Mouse (Mus musculus) liver, embryonic 16.5 days (tissue): ENCODE results near the gene Ptrh2. TPM values are rescaled to one million over a fixed set of nuclear protein-coding genes. Genes with fewer than 3 reads are reported as not detected.

Source experiments
- ATAC-seq: fragments of 200-750 bp; cut with Nextera tagmentation; 2 replicates; pipeline ENCODE4 v1.8.0; 2017; ENCODE audit warnings: low read depth, mild to moderate bottlenecking, moderate number of reproducible peaks, moderate library complexity
- H3K27ac ChIP-seq: fragments of 300-500 bp; sonication (generic); 2 replicates; pipeline ENCODE4 v1.5.1; 2014; ENCODE audit warnings: mild to moderate bottlenecking, low read length
- H3K27me3 ChIP-seq: fragments of 300-500 bp; sonication (generic); 2 replicates; pipeline ENCODE4 v1.6.1; 2014; ENCODE audit warnings: low read depth, low read length, mixed read lengths; ENCODE audit not compliant: control insufficient read depth, insufficient read depth
- H3K36me3 ChIP-seq: fragments of 300-500 bp; sonication (generic); 2 replicates; pipeline ENCODE4 v1.6.1; 2014; ENCODE audit warnings: mild to moderate bottlenecking; ENCODE audit not compliant: control insufficient read depth, insufficient read depth
- H3K4me1 ChIP-seq: fragments of 300-500 bp; sonication (generic); 2 replicates; pipeline ENCODE4 v1.6.1; 2014; ENCODE audit warnings: low read depth, low read length, mixed read lengths; ENCODE audit not compliant: control insufficient read depth
- H3K4me2 ChIP-seq: fragments of 300-500 bp; sonication (generic); 2 replicates; pipeline ENCODE4 v1.6.1; 2014; ENCODE audit warnings: low read depth, low read length, mixed read lengths
- H3K4me3 ChIP-seq: fragments of 300-500 bp; sonication (generic); 2 replicates; pipeline ENCODE4 v1.5.1; 2014; ENCODE audit warnings: low read depth, mild to moderate bottlenecking, low read length
- H3K9ac ChIP-seq: fragments of 300-500 bp; sonication (generic); 2 replicates; pipeline ENCODE4 v1.6.1; 2014; ENCODE audit warnings: low read depth, low read length
- H3K9me3 ChIP-seq: fragments of 300-500 bp; sonication (generic); replicated peaks from 2 replicates; pipeline ENCODE4 v1.6.1; 2016; ENCODE audit warnings: low read length; ENCODE audit not compliant: control insufficient read depth
- WGBS: fragments of 180-500 bp; shearing (Covaris S2); extraction: QIAGEN DNeasy Blood & Tissue Kit; methylation state at CpG from one replicate; pipeline ENCODE4 v1.1.7; 2014; ENCODE audit not compliant: insufficient replicate concordance; 5-methylcytosine and 5-hydroxymethylcytosine counted together
- polyA plus RNA-seq: library from polyadenylated mRNA; unstranded; fragments of >200 nt; fragmentation: Nextera tagmentation; extraction: Ambion mirVana; gene quantifications from 2 replicates; pipeline ENCODE4 v1.2.1, GENCODE M21; 2015

Gene Ptrh2
- 13.3 and 13.7 TPM in 2 replicates for polyA plus RNA-seq

DNA sequence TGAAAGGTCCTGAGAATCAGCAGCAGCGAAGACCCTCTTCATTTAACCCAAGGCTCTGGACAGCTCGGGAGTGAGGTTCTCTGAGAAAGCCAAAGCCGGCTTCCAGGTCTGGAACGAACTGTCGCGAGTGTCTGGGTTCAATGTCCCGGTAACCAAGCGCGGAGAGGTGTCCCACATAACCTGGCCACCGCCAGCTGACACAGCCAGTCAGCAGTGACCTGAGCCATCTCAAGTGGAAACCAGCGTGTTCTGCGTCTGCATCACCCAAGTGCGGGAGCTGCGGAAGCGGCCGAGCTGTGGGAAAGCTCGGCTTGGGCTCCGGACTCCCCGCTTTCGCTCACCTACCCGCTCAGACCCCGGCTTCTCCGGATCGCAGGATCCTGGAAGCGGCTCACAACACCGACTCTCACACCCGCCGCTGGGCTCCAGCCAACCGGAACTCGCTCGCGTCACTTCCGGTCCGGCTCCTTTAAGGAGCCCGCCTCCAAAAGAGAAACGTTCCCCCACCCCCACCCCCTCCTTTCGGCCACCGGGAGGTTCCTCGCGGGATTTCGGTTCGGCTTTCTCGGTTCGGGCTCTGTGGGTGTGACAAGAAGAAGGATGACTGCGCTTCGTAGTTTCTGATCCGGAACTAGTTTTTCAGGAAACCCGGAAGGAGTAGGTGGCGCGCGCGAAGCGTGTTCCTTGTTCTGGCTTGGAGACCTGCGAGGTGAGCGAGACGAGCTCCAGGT, at the start of gene Ptrh2, which contains the start of gene Vmp1:
TSS of gene Ptrh2 (plus strand) at position 591 of the 731 bp plus-strand sequence.
TSS of gene Vmp1 (minus strand) at position 442 of the 731 bp plus-strand sequence.
- peak; percentile 93 for ATAC-seq
- H3K27ac ChIP-seq: peak within 1 kb of the TSS; percentile 96
- H3K27me3 ChIP-seq: no peaks in the 10 kb centered on the region
- H3K36me3 ChIP-seq: peaks cover 8% of the 10 kb centered on the region
- WGBS: under 1% methylated on average over 56 of the region's 56 CpGs
- peak within 1 kb of the TSS; percentile 96 for H3K4me3 ChIP-seq
- no peaks in the 10 kb centered on the region for H3K9me3 ChIP-seq
- H3K9ac ChIP-seq: peak within 1 kb of the TSS; percentile 87
- H3K4me2 ChIP-seq: peak within 1 kb of the TSS; percentile 83
- peaks cover 37% of the 10 kb centered on the region for H3K4me1 ChIP-seq

DNA sequence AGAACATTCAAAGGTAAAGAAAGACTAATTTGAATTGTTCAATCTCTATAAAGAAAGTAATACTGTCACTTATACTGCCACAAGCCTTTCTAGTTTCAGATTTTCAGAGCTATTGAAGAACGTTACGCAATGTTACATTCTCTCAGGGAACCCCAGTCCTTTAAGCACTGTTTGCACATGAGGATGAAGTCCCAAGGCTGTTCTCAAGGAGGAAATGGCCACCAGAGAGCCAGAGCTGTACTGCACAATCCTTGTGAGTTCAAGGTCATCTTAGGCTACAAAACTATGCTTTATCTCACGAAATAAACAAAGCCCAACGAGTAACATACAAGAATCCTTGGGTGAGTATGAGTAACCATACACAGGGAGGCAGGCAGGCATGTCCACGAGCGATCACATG, 49.4 kb upstream of the Ptrh2 start:
- H3K27me3 ChIP-seq: no peaks in the 10 kb centered on the region
- no peak overlapping the region for H3K9ac ChIP-seq
- peaks cover 17% of the 10 kb centered on the region for H3K36me3 ChIP-seq
- ATAC-seq: no peak
- no peak overlapping the region for H3K4me3 ChIP-seq
- 83% methylated on average over 6 of the region's 6 CpGs for WGBS
- no peak overlapping the region for H3K27ac ChIP-seq
- H3K9me3 ChIP-seq: no peaks in the 10 kb centered on the region
- no peaks in the 10 kb centered on the region for H3K4me1 ChIP-seq
- no peak overlapping the region for H3K4me2 ChIP-seq

DNA sequence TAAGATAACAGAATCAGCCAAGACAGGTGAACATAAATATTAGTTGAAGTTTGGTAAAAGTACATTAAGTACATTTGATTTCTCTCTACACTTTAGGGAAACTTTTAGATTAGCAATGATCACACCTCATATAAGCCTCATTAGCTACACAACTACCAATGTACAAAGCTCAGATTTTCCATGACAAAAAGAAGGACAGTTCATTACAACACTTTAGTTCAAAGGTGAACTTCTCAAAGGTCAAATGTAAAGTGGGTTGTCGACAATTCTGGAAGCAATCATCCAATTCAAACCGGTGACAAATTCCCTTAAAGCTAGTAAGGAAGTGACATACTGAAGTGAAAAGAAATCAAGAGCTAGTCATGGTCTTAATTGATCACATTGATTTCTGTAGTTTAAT, 46.1 kb upstream of the Ptrh2 start:
- no peak for ATAC-seq
- H3K4me3 ChIP-seq: no peak overlapping the region
- no peaks in the 10 kb centered on the region for H3K9me3 ChIP-seq
- H3K4me1 ChIP-seq: no peaks in the 10 kb centered on the region
- H3K9ac ChIP-seq: no peak overlapping the region
- H3K27me3 ChIP-seq: no peaks in the 10 kb centered on the region
- WGBS: 76% methylated on average over 2 of the region's 2 CpGs
- H3K4me2 ChIP-seq: no peak overlapping the region
- peaks cover 23% of the 10 kb centered on the region for H3K36me3 ChIP-seq
- H3K27ac ChIP-seq: no peak overlapping the region

DNA sequence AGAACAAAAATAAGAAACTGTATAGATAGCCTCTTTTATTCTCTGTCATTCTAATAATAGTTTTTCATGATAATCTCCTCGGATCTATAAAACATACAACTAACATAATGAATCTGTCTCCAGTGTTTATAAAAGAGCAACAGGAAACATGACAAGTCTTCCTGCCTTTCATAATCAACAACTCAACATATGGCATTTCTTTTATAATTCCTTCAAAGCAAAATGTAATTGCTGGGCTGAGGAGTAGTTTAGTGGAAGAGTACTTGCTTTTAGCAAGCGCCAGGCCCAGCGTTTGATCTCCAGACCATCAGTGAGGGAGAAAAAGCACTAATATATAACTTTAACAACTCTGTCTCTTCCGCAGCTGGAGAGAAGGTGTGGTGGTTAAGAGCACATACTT, 42.1 kb upstream of the Ptrh2 start:
- Histone ChIP-seq H3K9ac (no peak overlapping the region), H3K27me3 (no peaks in the 10 kb centered on the region), H3K4me3 (no peak overlapping the region), H3K4me2 (no peak overlapping the region), H3K36me3 (peaks cover 16% of the 10 kb centered on the region), H3K9me3 (no peaks in the 10 kb centered on the region), H3K4me1 (no peaks in the 10 kb centered on the region), H3K27ac (no peak overlapping the region)
- 87% methylated on average over 4 of the region's 4 CpGs for WGBS
- ATAC-seq: no peak

DNA sequence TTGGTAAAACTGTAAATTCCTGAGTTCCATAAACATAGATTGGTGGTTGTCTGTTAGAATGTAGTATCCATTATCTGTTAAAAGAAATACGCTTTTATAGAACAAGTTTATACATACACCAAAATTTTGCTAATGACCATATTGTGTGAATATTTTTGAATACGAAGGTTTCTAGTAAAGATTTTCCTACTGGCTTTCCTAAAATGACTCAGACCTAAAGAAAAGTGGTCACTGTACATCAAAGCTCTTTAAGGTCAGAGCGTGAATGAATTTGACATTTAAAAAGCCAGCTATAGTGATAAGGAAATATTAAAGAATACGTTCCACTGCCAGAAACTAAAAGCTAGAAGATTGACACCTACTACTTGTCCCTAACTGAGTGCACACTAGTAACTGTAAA, 39.2 kb upstream of the Ptrh2 start:
- Histone ChIP-seq H3K27me3 (no peaks in the 10 kb centered on the region), H3K4me3 (no peak overlapping the region), H3K36me3 (peaks cover 16% of the 10 kb centered on the region), H3K4me2 (no peak overlapping the region), H3K4me1 (no peaks in the 10 kb centered on the region), H3K9me3 (no peaks in the 10 kb centered on the region), H3K27ac (no peak overlapping the region), H3K9ac (no peak overlapping the region)
- ATAC-seq: no peak
- 87% methylated on average over 4 of the region's 4 CpGs for WGBS

DNA sequence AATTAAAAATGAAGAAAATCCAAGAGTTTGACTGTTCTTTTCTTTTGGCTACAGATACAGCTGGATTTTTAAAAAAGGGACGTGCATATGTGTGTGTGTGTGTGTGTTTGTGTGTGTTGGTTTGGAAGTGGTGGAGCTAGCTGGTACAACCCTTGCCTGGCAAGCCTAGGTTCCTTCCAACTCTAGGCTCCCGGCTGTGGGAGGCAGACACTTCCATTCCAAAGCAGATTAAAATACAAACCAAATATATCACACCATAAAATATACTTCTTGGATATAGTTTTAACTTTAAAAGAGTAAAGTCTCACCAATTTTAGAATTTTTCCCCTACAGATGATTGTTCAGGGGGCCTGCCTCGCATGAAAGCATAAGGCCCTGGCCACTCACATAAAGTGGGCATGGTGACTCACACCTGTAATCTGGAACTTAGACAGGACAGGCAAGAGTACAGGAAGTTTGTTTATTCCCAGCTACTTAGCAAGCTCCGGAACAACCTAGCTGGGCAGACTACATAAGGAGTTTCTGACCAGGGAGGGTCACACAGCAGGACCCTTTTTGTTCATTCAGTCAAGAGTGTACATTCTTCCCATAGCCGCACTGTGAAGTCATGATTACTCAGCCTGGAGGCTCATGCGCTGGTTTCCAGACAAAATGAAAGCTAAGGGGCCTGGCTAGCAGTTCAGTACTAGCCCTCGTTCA, 37.5 kb upstream of the Ptrh2 start:
- Histone ChIP-seq H3K36me3 (peaks cover 16% of the 10 kb centered on the region), H3K27me3 (no peaks in the 10 kb centered on the region), H3K4me2 (no peak overlapping the region), H3K9ac (no peak overlapping the region), H3K4me3 (no peak overlapping the region), H3K4me1 (no peaks in the 10 kb centered on the region), H3K9me3 (no peaks in the 10 kb centered on the region), H3K27ac (no peak overlapping the region; the same call in 1 of the 2 replicates)
- 81% methylated on average over 7 of the region's 7 CpGs for WGBS
- no peak for ATAC-seq

DNA sequence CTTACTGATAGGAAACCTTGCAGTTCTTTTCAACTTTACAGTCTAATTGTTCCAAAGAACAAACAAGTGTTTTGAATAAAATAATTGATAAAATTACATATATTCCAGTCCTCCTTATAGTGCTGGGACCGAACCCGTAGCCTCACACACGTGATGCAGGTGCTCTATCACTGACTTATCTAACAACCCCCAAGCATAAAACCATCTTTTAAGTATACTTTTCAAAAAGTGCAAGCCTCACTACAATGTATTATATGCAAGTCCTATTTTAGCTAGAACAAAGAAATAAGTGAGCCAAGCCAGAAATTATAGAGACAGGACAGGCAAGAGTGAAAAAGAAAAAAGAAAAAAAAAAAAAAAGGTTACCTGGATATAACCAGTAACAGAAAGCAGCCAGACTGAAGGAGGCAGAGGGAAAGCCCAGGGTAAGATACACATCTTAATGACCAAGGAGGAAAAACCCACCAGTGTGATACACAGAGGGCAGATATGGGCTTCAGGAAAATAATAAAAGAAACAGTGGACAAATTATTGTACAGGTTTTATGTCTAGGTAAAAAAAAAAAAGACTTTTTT, 36.8 kb upstream of the Ptrh2 start:
- no peak overlapping the region for H3K4me2 ChIP-seq
- H3K27me3 ChIP-seq: no peaks in the 10 kb centered on the region
- no peak overlapping the region for H3K9ac ChIP-seq
- 89% methylated on average over 3 of the region's 3 CpGs for WGBS
- no peak overlapping the region for H3K27ac ChIP-seq
- H3K4me3 ChIP-seq: no peak overlapping the region
- H3K9me3 ChIP-seq: no peaks in the 10 kb centered on the region
- no peak for ATAC-seq
- peaks cover 13% of the 10 kb centered on the region for H3K36me3 ChIP-seq
- no peaks in the 10 kb centered on the region for H3K4me1 ChIP-seq

DNA sequence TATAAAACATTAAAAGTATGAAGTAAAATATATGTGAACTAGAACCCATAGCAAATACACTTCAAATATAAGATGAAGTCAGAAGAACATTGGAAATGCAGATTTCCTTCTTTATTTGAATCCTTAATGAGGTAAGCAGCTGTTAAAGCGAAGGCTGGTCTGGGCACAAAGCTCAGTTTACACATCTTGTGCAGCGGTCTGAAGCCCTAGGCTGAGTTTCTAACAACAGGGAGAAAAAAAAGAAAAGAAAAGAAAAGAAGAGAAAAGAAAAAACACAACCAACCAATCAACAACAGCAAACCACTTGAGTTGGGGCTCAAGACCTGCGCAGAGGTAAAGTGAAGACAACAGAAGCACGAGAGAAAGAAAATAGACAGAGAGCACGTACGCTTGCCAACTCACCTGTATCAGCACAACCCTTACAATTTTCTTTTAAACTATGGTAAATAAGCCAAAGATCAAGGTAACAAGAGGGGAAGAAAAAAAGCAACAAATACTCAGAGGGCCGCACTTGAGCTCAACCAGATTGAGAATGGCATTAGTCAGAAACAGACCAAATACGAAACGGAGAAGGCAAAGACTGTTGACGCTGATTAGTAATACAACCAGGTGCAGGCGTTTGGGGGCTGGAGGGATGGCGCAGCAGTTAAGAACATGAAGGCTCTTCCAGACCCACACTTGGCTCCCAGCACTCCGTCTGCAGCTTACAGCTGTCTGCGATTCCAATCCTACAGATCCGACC, 35.9 kb upstream of the Ptrh2 start:
- no peak for ATAC-seq
- no peaks in the 10 kb centered on the region for H3K4me1 ChIP-seq
- no peaks in the 10 kb centered on the region for H3K27me3 ChIP-seq
- H3K27ac ChIP-seq: no peak overlapping the region
- no peak overlapping the region for H3K4me2 ChIP-seq
- no peaks in the 10 kb centered on the region for H3K9me3 ChIP-seq
- H3K9ac ChIP-seq: no peak overlapping the region
- 90% methylated on average over 15 of the region's 15 CpGs for WGBS
- peaks cover 8% of the 10 kb centered on the region for H3K36me3 ChIP-seq
- no peak overlapping the region for H3K4me3 ChIP-seq
